Mouse (Mus musculus) olfactory bulb, adult 2 months (tissue): Measurements from ENCODE around the gene Rgs6. TPM values are rescaled to one million over a fixed set of nuclear protein-coding genes. Genes with fewer than 3 reads are reported as not detected.

Experiments used
- H3K27ac ChIP-seq: fragments of 200-500 bp; 2 replicates; pipeline ENCODE4 v1.5.1; 2012; ENCODE audit warnings: low read depth, low read length; ENCODE audit not compliant: insufficient read depth
- H3K4me1 ChIP-seq: fragments of 200-500 bp; 2 replicates; pipeline ENCODE4 v1.6.1; 2012; ENCODE audit warnings: low read length; ENCODE audit not compliant: control insufficient read depth, insufficient read depth
- H3K4me3 ChIP-seq: fragments of 200-500 bp; 2 replicates; pipeline ENCODE4 v1.5.1; 2012; ENCODE audit warnings: mild to moderate bottlenecking, low read depth, low read length, moderate library complexity; ENCODE audit not compliant: insufficient read depth
- CTCF ChIP-seq: fragments of 200-500 bp; IDR thresholded peaks from 2 replicates; pipeline ENCODE4 v1.5.1; 2012; ENCODE audit warnings: low read depth, mild to moderate bottlenecking, low read length, moderate library complexity; ENCODE audit not compliant: insufficient read depth
- POLR2A ChIP-seq: fragments of 200-500 bp; IDR thresholded peaks from 2 replicates; pipeline ENCODE4 v1.6.1; 2012; ENCODE audit warnings: mild to moderate bottlenecking, low read depth, low read length, moderate library complexity; ENCODE audit not compliant: insufficient read depth
- WGBS: fragments of 180-500 bp; shearing (Covaris S2); methylation state at CpG from one replicate; pipeline ENCODE4 v1.1.7; 2018; 5-methylcytosine and 5-hydroxymethylcytosine counted together
- polyA plus RNA-seq: library from polyadenylated mRNA; stranded (reverse); fragments of >200 nt; gene quantifications from 2 replicates; pipeline ENCODE4 v1.2.4, GENCODE M21; 2012; ENCODE audit warnings: low replicate concordance; ENCODE audit not compliant: missing spikeins, insufficient read depth, insufficient read length

Rgs6 gene
- polyA plus RNA-seq, 1 experiment: not detected

GRCm38 (mm10) chr12:83100848-83101247 is 512.8 kb downstream of the Rgs6 start:
- H3K27ac ChIP-seq: no peak overlapping the region
- TF ChIP-seq POLR2A (no peak), CTCF (no peak)
- WGBS: 69% methylated on average over 7 of the region's 7 CpGs
- no peak overlapping the region for H3K4me3 ChIP-seq
- H3K4me1 ChIP-seq: 0 out of 2 replicates have a peak, but pooled peaks cover 4% of the 10 kb centered on the region

GRCm38 (mm10) chr12:83105514-83106119 is 517.5 kb downstream of the Rgs6 start:
- H3K4me3 ChIP-seq: no peak overlapping the region
- TF ChIP-seq CTCF (no peak), POLR2A (no peak)
- 73% methylated on average over 9 of the region's 9 CpGs for WGBS
- no peaks in the 10 kb centered on the region for H3K4me1 ChIP-seq
- no peak overlapping the region for H3K27ac ChIP-seq

GRCm38 (mm10) chr12:83106120-83106517 is 518.0 kb downstream of the Rgs6 start:
- Histone ChIP-seq H3K4me1 (no peaks in the 10 kb centered on the region), H3K4me3 (no peak overlapping the region), H3K27ac (no peak overlapping the region)
- no peak for TF ChIP-seq POLR2A
- TF ChIP-seq CTCF: no peak
- WGBS: 94% methylated on average over 5 of the region's 5 CpGs

GRCm38 (mm10) chr12:83109486-83109885 is 521.4 kb downstream of the Rgs6 start:
- no peak overlapping the region for H3K4me3 ChIP-seq
- TF ChIP-seq POLR2A: no peak
- TF ChIP-seq CTCF: no peak
- WGBS: 92% methylated on average over 4 of the region's 4 CpGs
- no peaks in the 10 kb centered on the region for H3K4me1 ChIP-seq
- no peak overlapping the region for H3K27ac ChIP-seq

- Histone ChIP-seq H3K4me3 (no peak overlapping the region), H3K27ac (no peak overlapping the region), H3K4me1 (peaks cover 2% of the 10 kb centered on the region)
- TF ChIP-seq POLR2A: no peak
- 77% methylated on average over 11 of the region's 11 CpGs for WGBS
Measured at GRCm38 (mm10) chr12:83109891-83110630, 522.0 kb downstream of the Rgs6 start.

GRCm38 (mm10) chr12:83110711-83111110 is 522.6 kb downstream of the Rgs6 start:
- TF ChIP-seq POLR2A: no peak
- TF ChIP-seq CTCF: no peak
- Histone ChIP-seq H3K4me1 (peaks cover 2% of the 10 kb centered on the region), H3K4me3 (no peak overlapping the region), H3K27ac (no peak overlapping the region)
- WGBS: 67% methylated on average over 3 of the region's 3 CpGs

GRCm38 (mm10) chr12:83112283-83112682 is 524.2 kb downstream of the Rgs6 start:
- no peak overlapping the region for H3K4me3 ChIP-seq
- WGBS: 88% methylated on average over 5 of the region's 5 CpGs
- no peak overlapping the region for H3K27ac ChIP-seq
- H3K4me1 ChIP-seq: peaks cover 2% of the 10 kb centered on the region
- TF ChIP-seq CTCF (no peak), POLR2A (no peak)

GRCm38 (mm10) chr12:83112901-83113628 is 525.0 kb downstream of the Rgs6 start:
- TF ChIP-seq CTCF: no peak
- WGBS: 70% methylated on average over 6 of the region's 6 CpGs
- Histone ChIP-seq H3K4me1 (peaks cover 2% of the 10 kb centered on the region), H3K27ac (no peak overlapping the region), H3K4me3 (no peak overlapping the region)

- H3K4me1 ChIP-seq: peaks cover 2% of the 10 kb centered on the region
Measured at GRCm38 (mm10) chr12:83113971-83114370, 525.9 kb downstream of the Rgs6 start.

More at GRCm38 (mm10) chr12:83113971-83114370, 525.9 kb downstream of the Rgs6 start:
- Histone ChIP-seq H3K4me3 (no peak overlapping the region), H3K27ac (no peak overlapping the region)
- WGBS: 56% methylated on average over 3 of the region's 3 CpGs
- TF ChIP-seq POLR2A (no peak), CTCF (no peak)
